Comparison of ENCODE assay signal across 31 mouse cellular contexts in genomic region chr16:14135014-14135413, GRCm38 (mm10). TPM values are rescaled to one million over a fixed set of nuclear protein-coding genes. Genes with fewer than 3 reads are reported as not detected.
A peak's percentile ranks its signal among the peaks of the same experiment; 100 is the strongest.
DNase-seq lines count a peak whose midpoint lies in the region; ATAC-seq and TF ChIP-seq lines count a peak whose summit lies in the region.
"Had no signal": no experiment of that assay in that cellular context is flagged by ENCODE, and none has a peak within 500 bp of the region (broad histone marks: within the 10 kb centered on the region; RNA-seq: fewer than 3 reads in every experiment).

No protein-coding gene starts in this region.

- DNase-seq in layer of hippocampus, adult 9-11 months: peak; percentile 57
- no peak for DNase-seq in layer of hippocampus, adult 9-10 months (ENCODE audit: low spot score)
- DNase-seq in 416B (ENCODE audit: low read depth): peak; percentile 26
- no peak for DNase-seq in cerebellum, postnatal 14 days
- no peak for DNase-seq in midbrain, postnatal 0 days (ENCODE audit: low spot score)
- no peak for DNase-seq in heart, postnatal 10 days
- DNase-seq: adrenal gland, adult 2 months; adrenal gland, postnatal 36 days; B cell, adult 2 months; cerebellum, adult 11 months; cerebellum, adult 9-10 months; gastrocnemius, postnatal 10 days; heart, postnatal 36 days; kidney, postnatal 25 days; liver; right cerebral cortex, postnatal 25 days; spleen, adult 18-20 months; thymus, adult 2 months; thymus, postnatal 4 days had no signal

- H3K27me3 ChIP-seq in midbrain, postnatal 0 days (ENCODE audit: insufficient read depth, low read length): no peaks in the 10 kb centered on the region
- H3K27me3 ChIP-seq: embryonic facial prominence, embryonic 13.5 days; forebrain, embryonic 15.5 days; heart, embryonic 15.5 days; hindbrain, embryonic 13.5 days; lung, embryonic 15.5 days; midbrain, embryonic 15.5 days had no signal

- WGBS in midbrain, postnatal 0 days: 93% methylated on average over 2 of the region's 2 CpGs

- ATAC-seq in hematopoietic stem cell, adult 5-6 weeks (replicated peaks in 1 of 2; ENCODE audit: insufficient read depth in 1 of 2, low FRiP score in 2 of 2, low TSS enrichment in 1 of 2, low read depth in 1 of 2, poor library complexity in 2 of 2, severe bottlenecking in 2 of 2): peak; percentile 48 to 49; a peak in 2 of 4 replicates
- no peak for ATAC-seq in midbrain, postnatal 0 days (ENCODE audit: low FRiP score)
- ATAC-seq: activated CD4-positive, CD25-positive, alpha-beta regulatory T cell, adult 4 months; forebrain, embryonic 15.5 days; intestine, postnatal 0 days; midbrain, embryonic 15.5 days had no signal

- H3K4me3 ChIP-seq in bone marrow macrophage, adult 2 months (ENCODE audit: insufficient read depth, low read length): no peak overlapping the region
- H3K4me3 ChIP-seq in midbrain, postnatal 0 days (ENCODE audit: low read depth, low read length): no peak overlapping the region
- H3K4me3 ChIP-seq: embryonic facial prominence, embryonic 13.5 days; forebrain, embryonic 10.5 days; forebrain, embryonic 15.5 days; heart, embryonic 15.5 days; hindbrain, embryonic 13.5 days; lung, embryonic 15.5 days; midbrain, embryonic 10.5 days; midbrain, embryonic 15.5 days had no signal

- no peak for TF ChIP-seq CTCF in bone marrow macrophage, adult 2 months (IDR thresholded peaks at IDR 0.05; ENCODE audit: low read depth, low read length)
- TF ChIP-seq CTCF in midbrain, postnatal 0 days (IDR thresholded peaks at IDR 0.05): no peak

- peak overlapping the region; percentile 100 for H3K27ac ChIP-seq in bone marrow macrophage, adult 2 months (ENCODE audit: insufficient read depth, low read depth, low read length)
- H3K27ac ChIP-seq in midbrain, postnatal 0 days (ENCODE audit: low read depth, low read length): no peak overlapping the region
- H3K27ac ChIP-seq: embryonic facial prominence, embryonic 13.5 days; forebrain, embryonic 10.5 days; forebrain, embryonic 15.5 days; heart, embryonic 15.5 days; hindbrain, embryonic 13.5 days; lung, embryonic 15.5 days; midbrain, embryonic 10.5 days; midbrain, embryonic 15.5 days had no signal

- no peak overlapping the region for H3K4me2 ChIP-seq in midbrain, postnatal 0 days (ENCODE audit: low read depth, low read length, poor library complexity, severe bottlenecking)
- H3K4me2 ChIP-seq: embryonic facial prominence, embryonic 13.5 days; forebrain, embryonic 15.5 days; heart, embryonic 15.5 days; hindbrain, embryonic 13.5 days; lung, embryonic 15.5 days; midbrain, embryonic 15.5 days had no signal

- no peak for TF ChIP-seq POLR2A in bone marrow macrophage, adult 2 months (IDR thresholded peaks at IDR 0.05; ENCODE audit: borderline replicate concordance, low read depth, low read length)

- intact Hi-C loops in heart, postnatal 10 days (cut with DNase I): no loop called here

- no peak overlapping the region for H3K9ac ChIP-seq in midbrain, postnatal 0 days (replicated peaks; ENCODE audit: low read length, poor library complexity, severe bottlenecking)
- H3K9ac ChIP-seq: embryonic facial prominence, embryonic 13.5 days; forebrain, embryonic 15.5 days; heart, embryonic 15.5 days; hindbrain, embryonic 13.5 days; lung, embryonic 15.5 days; midbrain, embryonic 15.5 days had no signal

- H3K36me3 ChIP-seq in midbrain, postnatal 0 days (ENCODE audit: insufficient read depth, low read length): peaks cover 57% of the 10 kb centered on the region

- no peaks in the 10 kb centered on the region for H3K9me3 ChIP-seq in midbrain, postnatal 0 days (ENCODE audit: low read length)
- H3K9me3 ChIP-seq: embryonic facial prominence, embryonic 13.5 days; forebrain, embryonic 10.5 days; forebrain, embryonic 15.5 days; heart, embryonic 15.5 days; hindbrain, embryonic 13.5 days; lung, embryonic 15.5 days; midbrain, embryonic 10.5 days; midbrain, embryonic 15.5 days had no signal

- H3K4me1 ChIP-seq in bone marrow macrophage, adult 2 months (ENCODE audit: control insufficient read depth, insufficient read depth, low read length): peaks cover 57% of the 10 kb centered on the region
- H3K4me1 ChIP-seq in midbrain, postnatal 0 days (ENCODE audit: insufficient read depth, low read length): no peaks in the 10 kb centered on the region
- H3K4me1 ChIP-seq: embryonic facial prominence, embryonic 13.5 days; forebrain, embryonic 10.5 days; forebrain, embryonic 15.5 days; heart, embryonic 15.5 days; hindbrain, embryonic 13.5 days; lung, embryonic 15.5 days; midbrain, embryonic 10.5 days; midbrain, embryonic 15.5 days had no signal

RNA-seq across cellular contexts. Expression of gene Nde1, which starts 28.1 kb away (rescaled TPM):
- 67.5 and 69.0 TPM in 2 replicates for polyA plus RNA-seq in bone marrow macrophage, adult 2 months (2012; ENCODE audit: insufficient read depth, insufficient read length, missing spikeins)
- 80.9 and 81.8 TPM in 2 replicates for total RNA-seq in hematopoietic stem cell, adult 5-6 weeks (2017)
- total RNA-seq in midbrain, postnatal 0 days (2014; rRNA removed): 10.5 and 14.6 TPM in 2 replicates
- 10.7 and 12.0 TPM in 2 replicates for polyA plus RNA-seq in midbrain, postnatal 0 days (2015; fragmentation: Nextera tagmentation; extraction: Ambion mirVana)
- total RNA-seq in heart, postnatal 10 days (2021): 10 to 100 TPM; 34.8 to 39.2 TPM

RNA-seq across cellular contexts. Expression of gene Marf1, which starts 28.1 kb away (rescaled TPM):
- polyA plus RNA-seq in bone marrow macrophage, adult 2 months (2012; ENCODE audit: insufficient read depth, insufficient read length, missing spikeins): 57.7 and 62.3 TPM in 2 replicates
- total RNA-seq in hematopoietic stem cell, adult 5-6 weeks (2017): 34.3 and 37.8 TPM in 2 replicates
- total RNA-seq in midbrain, postnatal 0 days (2014; rRNA removed): 24.0 and 29.7 TPM in 2 replicates
- 8.7 and 9.4 TPM in 2 replicates for polyA plus RNA-seq in midbrain, postnatal 0 days (2015; fragmentation: Nextera tagmentation; extraction: Ambion mirVana)
- 10 to 100 TPM; 24.4 to 28.5 TPM for total RNA-seq in heart, postnatal 10 days (2021)

Comparison
In these comparisons a context has a peak if more than half of its experiments do, and no peak if none do; other contexts are left out.
1. DNase-seq: peak in layer of hippocampus, adult 9-11 months (single experiment) and 416B (single experiment); none in layer of hippocampus, adult 9-10 months (single experiment), cerebellum, postnatal 14 days (0 of 2), midbrain, postnatal 0 days (single experiment) and heart, postnatal 10 days (0 of 2).